Mouse (Mus musculus) liver, embryonic 14.5 days (tissue): ENCODE data around the gene Nr5a2. TPM values are rescaled to one million over a fixed set of nuclear protein-coding genes. Genes with fewer than 3 reads are reported as not detected.

ENCODE experiments used
- ATAC-seq: fragments of 200-750 bp; cut with Nextera tagmentation; 2 replicates; pipeline ENCODE4 v1.8.0; 2017; ENCODE audit warnings: moderate number of reproducible peaks, mild to moderate bottlenecking, moderate library complexity; ENCODE audit not compliant: insufficient read depth
- DNase-seq, 3 experiments: peaks; one replicate each; pipeline ENCODE4 v3.0.0-alpha.2; 2012 to 2013; ENCODE audit warnings: low read depth in 3 of 3, low spot score in 3 of 3
- H3K27ac ChIP-seq: fragments of 300-500 bp; sonication (generic); 2 replicates; pipeline ENCODE4 v1.5.1; 2014; ENCODE audit warnings: moderate library complexity, mild to moderate bottlenecking, control low read depth, inconsistent platforms
- H3K27me3 ChIP-seq: fragments of 300-500 bp; sonication (generic); 2 replicates; pipeline ENCODE4 v1.6.1; 2014; ENCODE audit warnings: mild to moderate bottlenecking, low read length, moderate library complexity; ENCODE audit not compliant: control insufficient read depth, insufficient read depth
- H3K36me3 ChIP-seq: fragments of 300-500 bp; sonication (generic); replicated peaks from 2 replicates; pipeline ENCODE4 v1.6.1; 2014; ENCODE audit warnings: low read depth; ENCODE audit not compliant: control insufficient read depth, insufficient read depth
- H3K4me1 ChIP-seq, 2 experiments: fragments of 200-500 bp in 1 of 2; fragments of 300-500 bp in 1 of 2; sonication (generic) in 1 of 2; replicated peaks; 2 replicates each; pipeline ENCODE4 v1.6.1; 2012 to 2014; ENCODE audit warnings: antibody characterized with exemption in 1 of 2, inconsistent platforms in 1 of 2, low read length in 1 of 2; ENCODE audit not compliant: control insufficient read depth in 2 of 2, insufficient read depth in 2 of 2
- H3K4me2 ChIP-seq: fragments of 300-500 bp; sonication (generic); 2 replicates; pipeline ENCODE4 v1.6.1; 2014; ENCODE audit warnings: low read depth, mild to moderate bottlenecking, control low read depth, moderate library complexity
- H3K4me3 ChIP-seq, 2 experiments: fragments of 200-500 bp in 1 of 2; fragments of 300-500 bp in 1 of 2; sonication (generic) in 1 of 2; 2 replicates each; pipeline ENCODE4 v1.5.1; 2012 to 2014; ENCODE audit warnings: low read depth in 2 of 2, low read length in 2 of 2, mild to moderate bottlenecking in 2 of 2, control low read depth in 1 of 2, inconsistent platforms in 1 of 2, moderate library complexity in 1 of 2; ENCODE audit not compliant: insufficient read depth in 1 of 2
- H3K9ac ChIP-seq: fragments of 300-500 bp; sonication (generic); replicated peaks from 2 replicates; pipeline ENCODE4 v1.6.1; 2014; ENCODE audit warnings: mild to moderate bottlenecking, control low read depth, moderate library complexity
- H3K9me3 ChIP-seq: fragments of 300-500 bp; sonication (generic); 2 replicates; pipeline ENCODE4 v1.6.1; 2016; ENCODE audit warnings: low read length, mixed read lengths; ENCODE audit not compliant: control insufficient read depth
- CTCF ChIP-seq: IDR thresholded peaks from 2 replicates; pipeline ENCODE4 v1.5.1; 2016; ENCODE audit warnings: antibody characterized with exemption, low read depth, control low read depth
- EP300 ChIP-seq: IDR thresholded peaks from 2 replicates; pipeline ENCODE4 v1.6.1; 2016; ENCODE audit warnings: antibody characterized with exemption, low read depth
- WGBS: fragments of 180-500 bp; shearing (Covaris S2); extraction: QIAGEN DNeasy Blood & Tissue Kit; methylation state at CpG from one replicate; pipeline ENCODE4 v1.1.7; 2014; ENCODE audit not compliant: insufficient replicate concordance; 5-methylcytosine and 5-hydroxymethylcytosine counted together
- polyA plus RNA-seq, 2 experiments: library from polyadenylated mRNA; depleted of rRNA in 1 of 2; stranded (reverse) in 1 of 2; unstranded in 1 of 2; fragments of >200 nt; fragmentation: Nextera tagmentation in 1 of 2; extraction: Ambion mirVana in 1 of 2; gene quantifications; 2 replicates each; pipeline versions ENCODE4 v1.2.1 to v1.2.3; 2012 to 2014

Gene Nr5a2
- polyA plus RNA-seq, 2 experiments, result 1.4 to 2.8 TPM

DNA sequence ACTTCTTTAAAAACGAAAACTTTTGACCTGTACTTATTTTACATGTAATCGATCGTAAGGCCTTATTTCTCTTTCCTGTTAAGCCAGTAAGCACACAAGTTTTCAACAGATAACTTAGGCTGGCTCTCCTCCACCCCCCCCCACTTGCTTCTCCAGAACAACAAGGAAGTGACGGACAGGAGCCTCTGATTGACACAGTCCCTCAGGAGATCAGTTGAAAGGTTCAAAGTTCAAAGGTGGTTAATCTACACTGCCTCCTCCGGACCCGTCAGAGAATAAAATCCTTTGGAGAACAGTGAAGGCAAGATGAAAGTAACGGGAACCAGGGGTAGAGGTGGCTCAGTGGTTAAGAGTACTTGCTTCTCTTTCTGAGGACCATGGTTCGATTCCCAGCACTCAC is 80.0 kb downstream of the Nr5a2 start:
- Histone ChIP-seq H3K4me1 (no peaks in the 10 kb centered on the region), H3K4me3 (no peak overlapping the region), H3K36me3 (no peaks in the 10 kb centered on the region; the same call in 1 of the 2 replicates), H3K27me3 (no peaks in the 10 kb centered on the region), H3K9me3 (no peaks in the 10 kb centered on the region), H3K27ac (no peak overlapping the region), H3K9ac (no peak overlapping the region), H3K4me2 (no peak overlapping the region)
- WGBS, result 61% methylated on average over 8 of the region's 8 CpGs
- DNase-seq (no peak), ATAC-seq (no peak)
- TF ChIP-seq CTCF, result no peak
- TF ChIP-seq EP300, result no peak

DNA sequence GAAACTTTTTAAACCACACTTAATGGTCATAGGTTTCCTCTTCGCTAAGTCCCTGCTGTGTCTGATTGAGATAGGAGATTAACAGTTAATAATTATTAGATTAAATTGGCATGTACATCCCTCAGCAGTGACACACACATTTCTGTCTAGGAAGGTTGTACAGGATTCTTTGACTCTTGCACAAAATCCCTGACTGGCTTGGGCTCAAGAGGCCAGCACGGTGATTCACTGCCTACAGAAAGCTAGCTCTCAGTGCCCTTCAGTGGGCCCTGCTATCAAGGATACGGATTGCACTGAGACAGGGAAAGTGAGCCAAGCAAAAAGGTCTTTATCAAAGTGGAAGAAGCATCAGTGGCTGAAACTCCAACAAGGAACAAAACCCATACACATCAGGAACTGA is 85.2 kb downstream of the Nr5a2 start:
- ATAC-seq (no peak), DNase-seq (no peak)
- Histone ChIP-seq H3K9ac (no peak overlapping the region), H3K27me3 (no peaks in the 10 kb centered on the region), H3K4me1 (no peaks in the 10 kb centered on the region), H3K9me3 (no peaks in the 10 kb centered on the region), H3K4me2 (no peak overlapping the region), H3K4me3 (no peak overlapping the region), H3K27ac (no peak overlapping the region), H3K36me3 (no peaks in the 10 kb centered on the region)
- TF ChIP-seq EP300 (no peak), CTCF (no peak)
- WGBS, result 69% methylated on average over 3 of the region's 3 CpGs

DNA sequence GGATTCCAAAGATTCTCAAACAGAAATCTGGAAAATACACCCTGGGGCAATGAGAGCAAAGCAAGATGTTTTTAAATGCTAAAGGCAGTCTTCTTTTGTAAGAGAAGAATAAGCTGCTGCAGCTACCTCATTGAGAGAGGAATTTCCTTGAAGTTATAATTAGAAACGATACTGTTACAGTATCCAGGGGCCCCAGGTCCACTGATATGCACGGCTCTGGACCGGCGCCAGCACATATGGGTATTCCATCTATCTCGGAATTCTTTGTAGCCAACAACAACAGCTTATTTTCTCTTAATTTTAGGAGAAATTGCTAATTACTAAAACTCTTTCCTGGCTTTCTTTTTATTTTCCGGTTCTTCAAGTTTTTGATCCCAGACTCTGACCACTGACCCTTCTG is 91.3 kb downstream of the Nr5a2 start:
- no peak overlapping the region for H3K4me2 ChIP-seq
- H3K27me3 ChIP-seq, result no peaks in the 10 kb centered on the region
- H3K4me3 ChIP-seq, result no peak overlapping the region
- H3K27ac ChIP-seq, result no peak overlapping the region
- no peaks in the 10 kb centered on the region for H3K4me1 ChIP-seq
- H3K9me3 ChIP-seq, result no peaks in the 10 kb centered on the region
- no peak for ATAC-seq
- H3K9ac ChIP-seq, result no peak overlapping the region
- no peaks in the 10 kb centered on the region for H3K36me3 ChIP-seq
- DNase-seq, result no peak
- WGBS, result 57% methylated on average over 6 of the region's 6 CpGs
- TF ChIP-seq CTCF, result no peak
- TF ChIP-seq EP300, result no peak

DNA sequence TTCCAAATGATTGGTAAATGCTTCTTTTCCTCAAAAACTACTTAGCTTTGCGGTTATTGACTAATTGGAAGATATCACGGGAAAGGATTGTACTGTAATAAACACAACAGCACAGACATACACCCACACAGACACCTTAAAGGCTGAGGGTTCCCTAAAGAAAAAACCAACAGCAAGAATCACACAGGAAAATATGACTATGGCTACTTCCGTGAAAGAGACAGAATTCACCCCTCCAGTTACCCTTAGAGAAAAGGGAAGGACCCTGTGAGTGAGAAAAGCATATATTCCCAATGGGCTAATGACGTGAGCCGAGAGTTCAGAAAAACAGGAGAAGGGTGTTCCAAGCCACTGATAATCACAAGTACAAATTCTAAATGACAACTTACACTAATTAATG is 92.0 kb downstream of the Nr5a2 start:
- ATAC-seq, result no peak
- WGBS, result 59% methylated on average over 5 of the region's 5 CpGs
- no peak overlapping the region for H3K4me3 ChIP-seq

DNA sequence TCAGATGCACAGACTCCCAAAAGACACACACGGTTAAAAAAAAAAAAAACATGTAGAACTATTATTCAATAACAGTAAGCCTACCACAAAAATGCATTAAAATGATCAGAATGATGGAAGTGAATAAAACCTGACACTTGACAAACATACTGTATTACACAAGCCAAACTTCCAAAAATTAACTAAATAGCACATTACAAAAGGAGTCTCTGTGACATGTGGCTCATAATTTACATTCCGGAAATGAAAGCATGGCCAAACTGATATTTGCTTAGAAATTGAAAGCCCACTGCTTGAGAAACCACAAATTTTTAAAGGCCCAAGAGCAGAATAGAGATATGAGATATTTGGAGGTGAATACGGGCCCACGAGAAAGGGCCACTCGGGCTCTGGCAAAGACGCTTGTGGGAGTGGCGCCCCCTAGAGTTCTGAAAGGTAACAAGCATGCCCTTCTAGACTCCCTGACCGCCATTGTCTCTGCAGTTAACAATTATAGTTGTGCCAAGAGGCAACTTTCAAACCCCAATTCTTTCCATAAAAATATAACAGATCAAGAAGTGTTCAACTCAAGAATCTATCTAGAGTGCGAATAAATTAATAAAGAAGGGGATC is 93.7 kb downstream of the Nr5a2 start:
- TF ChIP-seq EP300, result no peak
- peak; percentile 46 for TF ChIP-seq CTCF
- Histone ChIP-seq H3K36me3 (no peaks in the 10 kb centered on the region), H3K4me1 (no peaks in the 10 kb centered on the region), H3K9me3 (no peaks in the 10 kb centered on the region), H3K27me3 (no peaks in the 10 kb centered on the region), H3K27ac (no peak overlapping the region), H3K9ac (no peak overlapping the region), H3K4me2 (no peak overlapping the region), H3K4me3 (no peak overlapping the region)
- WGBS, result 49% methylated on average over 9 of the region's 9 CpGs
- DNase-seq, result no peak
- no peak for ATAC-seq

More for the DNA sequence above, 92.0 kb downstream of the Nr5a2 start:
- no peak overlapping the region for H3K4me2 ChIP-seq
- no peaks in the 10 kb centered on the region for H3K36me3 ChIP-seq
- no peaks in the 10 kb centered on the region for H3K9me3 ChIP-seq
- no peak for DNase-seq
- no peak for TF ChIP-seq CTCF
- no peak for TF ChIP-seq EP300
- no peak overlapping the region for H3K9ac ChIP-seq
- no peaks in the 10 kb centered on the region for H3K27me3 ChIP-seq
- no peak overlapping the region for H3K27ac ChIP-seq
- no peaks in the 10 kb centered on the region for H3K4me1 ChIP-seq
